Comparison of ENCODE assay signal across 20 mouse cellular contexts in the genomic region with DNA sequence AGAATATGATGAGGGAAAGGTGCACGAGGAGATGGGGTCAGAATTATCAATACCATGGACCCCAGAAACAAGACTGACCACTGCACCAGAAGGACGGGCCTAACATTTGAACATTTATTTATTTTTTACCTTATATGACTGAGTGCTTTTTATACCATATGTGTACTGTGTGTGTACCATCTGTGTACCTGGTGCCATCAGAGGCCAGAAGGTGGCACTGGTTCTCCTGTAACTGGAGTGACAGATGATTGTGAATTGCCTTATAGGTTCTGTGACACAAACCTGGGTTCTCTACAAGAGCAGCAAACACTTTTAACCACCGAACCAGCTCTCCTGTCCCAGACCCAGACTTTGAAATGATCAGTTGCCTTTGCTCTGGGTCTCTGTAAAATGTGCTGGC. TPM values are rescaled to one million over a fixed set of nuclear protein-coding genes. Genes with fewer than 3 reads are reported as not detected.
DNase-seq lines count a peak whose midpoint lies in the region; ATAC-seq and TF ChIP-seq lines count a peak whose summit lies in the region.
"Had no signal": no experiment of that assay in that cellular context is flagged by ENCODE, and none has a peak within 500 bp of the region (broad histone marks: within the 10 kb centered on the region; RNA-seq: fewer than 3 reads in every experiment).

No protein-coding gene starts in this region.

- no peak for TF ChIP-seq EP300 in heart, postnatal 0 days (IDR thresholded peaks at IDR 0.05; ENCODE audit: low read depth)

- no peak overlapping the region for H3K27ac ChIP-seq in heart, postnatal 0 days (ENCODE audit: low read depth)
- H3K27ac ChIP-seq: forebrain, embryonic 12.5 days; hindbrain, embryonic 10.5 days; left cerebral cortex, adult 2 months; limb, embryonic 12.5 days; macrophage; midbrain, embryonic 12.5 days had no signal

- 77% methylated on average over 3 of the region's 3 CpGs for WGBS in heart, postnatal 0 days

- H3K27me3 ChIP-seq in heart, postnatal 0 days (ENCODE audit: control insufficient read depth, insufficient read depth, low read length) = no peaks in the 10 kb centered on the region
- H3K27me3 ChIP-seq: forebrain, embryonic 12.5 days; limb, embryonic 12.5 days; midbrain, embryonic 12.5 days had no signal

- no peak overlapping the region for H3K4me3 ChIP-seq in heart, postnatal 0 days (ENCODE audit: low read depth, low read length)
- H3K4me3 ChIP-seq: forebrain, embryonic 12.5 days; hindbrain, embryonic 10.5 days; left cerebral cortex, adult 2 months; limb, embryonic 12.5 days; midbrain, embryonic 12.5 days had no signal

- DNase-seq in heart, postnatal 0 days (ENCODE audit: low spot score) = no peak
- no peak for DNase-seq in heart, adult 8-10 months (ENCODE audit: low spot score)
- peak; percentile 4 for DNase-seq in lung, postnatal 36 days
- DNase-seq in lung, adult 18-20 months = no peak
- DNase-seq in brain, embryonic 14.5 days (ENCODE audit: low read depth) = peak; percentile 2
- DNase-seq in thymus, postnatal 14 days = peak; percentile 28
- no peak for DNase-seq in layer of hippocampus, postnatal 10 days (ENCODE audit: low spot score in 2 of 2)
- DNase-seq in urinary bladder, postnatal 25 days (ENCODE audit: low spot score) = no peak
- DNase-seq: adrenal gland, postnatal 25 days had no signal

- H3K9ac ChIP-seq in heart, postnatal 0 days (replicated peaks; ENCODE audit: low read depth, low read length) = no peak overlapping the region
- H3K9ac ChIP-seq: forebrain, embryonic 12.5 days; limb, embryonic 12.5 days; midbrain, embryonic 12.5 days had no signal

- no peaks in the 10 kb centered on the region for H3K36me3 ChIP-seq in heart, postnatal 0 days (replicated peaks; ENCODE audit: control insufficient read depth, insufficient read depth, low read length)
- H3K36me3 ChIP-seq: forebrain, embryonic 12.5 days; hindbrain, embryonic 10.5 days; limb, embryonic 12.5 days; midbrain, embryonic 12.5 days had no signal

- TF ChIP-seq POLR2A in brain, embryonic 14.5 days (IDR thresholded peaks at IDR 0.05; ENCODE audit: borderline replicate concordance, extremely low read depth, insufficient read depth, insufficient read length, poor library complexity, severe bottlenecking) = no peak

- ATAC-seq in heart, postnatal 0 days (ENCODE audit: insufficient read depth, low read depth) = no peak

- H3K4me2 ChIP-seq in heart, postnatal 0 days (ENCODE audit: low read depth, low read length) = no peak overlapping the region
- H3K4me2 ChIP-seq: forebrain, embryonic 12.5 days; limb, embryonic 12.5 days; midbrain, embryonic 12.5 days had no signal

- H3K4me1 ChIP-seq in heart, postnatal 0 days (ENCODE audit: control insufficient read depth, insufficient read depth) = no peaks in the 10 kb centered on the region
- H3K4me1 ChIP-seq: limb, embryonic 12.5 days had no signal

- H3K9me3 ChIP-seq in heart, postnatal 0 days (replicated peaks; ENCODE audit: control insufficient read depth, low read length) = no peaks in the 10 kb centered on the region
- H3K9me3 ChIP-seq: forebrain, embryonic 12.5 days; hindbrain, embryonic 10.5 days; limb, embryonic 12.5 days; midbrain, embryonic 12.5 days had no signal

- peak; percentile 14; the same call in 1 of the 2 replicates for TF ChIP-seq CTCF in heart, postnatal 0 days (IDR thresholded peaks at IDR 0.05; ENCODE audit: low read depth)
- 0 out of 2 replicates have a peak, but pooled peaks have one; percentile 3 for TF ChIP-seq CTCF in brain, embryonic 14.5 days (IDR thresholded peaks at IDR 0.05; ENCODE audit: borderline replicate concordance, extremely low read depth, insufficient read depth, insufficient read length)

RNA-seq across cellular contexts. Expression of a gene that starts 31.8 kb away (rescaled TPM):
- not detected in 2 replicates for total RNA-seq in heart, postnatal 0 days (2014; rRNA removed; ENCODE audit: low replicate concordance)
- polyA plus RNA-seq in heart, postnatal 0 days (2015; fragmentation: Nextera tagmentation; extraction: Ambion mirVana) = not detected in 2 replicates
- not detected for total RNA-seq in heart, adult 8-10 months (2022)
- polyA plus RNA-seq in brain, embryonic 14.5 days (2012; rRNA removed) = not detected in 2 replicates
- not detected for total RNA-seq in layer of hippocampus, postnatal 10 days (2021)
- total RNA-seq: adrenal gland, postnatal 25 days; granulocyte monocyte progenitor cell, adult 5-6 weeks; layer of hippocampus, adult 18-20 months; left cerebral cortex, adult 2 months had no signal
- polyA plus RNA-seq: heart, embryonic 14.5 days; hindbrain, embryonic 10.5 days; kidney, embryonic 14.5 days; limb, embryonic 12.5 days; liver, embryonic 16.5 days; macrophage; midbrain, embryonic 12.5 days had no signal

RNA-seq across cellular contexts. Expression of a gene that starts 43.9 kb away (rescaled TPM):
- total RNA-seq in heart, postnatal 0 days (2014; rRNA removed; ENCODE audit: low replicate concordance) = 2.6 and 4.8 TPM in 2 replicates
- polyA plus RNA-seq in heart, postnatal 0 days (2015; fragmentation: Nextera tagmentation; extraction: Ambion mirVana) = 3.4 and 4.2 TPM in 2 replicates
- total RNA-seq in heart, adult 8-10 months (2022) = 1 to 10 TPM; 6.6 to 9.8 (median 8.6) TPM
- polyA plus RNA-seq in brain, embryonic 14.5 days (2012; rRNA removed) = 6.4 and 8.4 TPM in 2 replicates
- total RNA-seq in layer of hippocampus, postnatal 10 days (2021) = 10 to 100 TPM; 14.7 to 17.2 TPM

RNA-seq across cellular contexts. Expression of a gene that starts 54.8 kb away (rescaled TPM):
- total RNA-seq in heart, postnatal 0 days (2014; rRNA removed; ENCODE audit: low replicate concordance) = 20.3 TPM in 2 replicates
- polyA plus RNA-seq in heart, postnatal 0 days (2015; fragmentation: Nextera tagmentation; extraction: Ambion mirVana) = 19.0 and 21.9 TPM in 2 replicates
- 10 to 100 TPM; 40.4 to 47.1 (median 43.0) TPM for total RNA-seq in heart, adult 8-10 months (2022)
- 5.7 and 7.6 TPM in 2 replicates for polyA plus RNA-seq in brain, embryonic 14.5 days (2012; rRNA removed)
- total RNA-seq in layer of hippocampus, postnatal 10 days (2021) = 1 to 10 TPM; 6.9 to 9.2 TPM

Comparison
In these comparisons a context has a peak if more than half of its experiments do, and no peak if none do; other contexts are left out.
1. DNase-seq: peak in lung, postnatal 36 days (single experiment), brain, embryonic 14.5 days (single experiment) and thymus, postnatal 14 days (single experiment); none in heart, postnatal 0 days (single experiment), heart, adult 8-10 months (single experiment), lung, adult 18-20 months (0 of 2), layer of hippocampus, postnatal 10 days (0 of 2) and urinary bladder, postnatal 25 days (single experiment).